Mouse (Mus musculus) right cerebral cortex, postnatal 4 days (tissue): ENCODE results near the gene 1700042G07Rik.

Experiments used
- DNase-seq: peaks from one replicate; pipeline ENCODE4 v3.0.0-alpha.2; 2022

Gene 1700042G07Rik

GRCm38 (mm10) chr4:116173072-116173471, at the start of gene 1700042G07Rik, which contains the start of gene Gm49337:
TSS of gene 1700042G07Rik (plus strand) at chr4:116173372.
TSS of gene Gm49337 (plus strand) at chr4:116173384.
- DNase-seq = no peak

- DNase-seq = peak; percentile 77
Observed at GRCm38 (mm10) chr4:116123602-116124519, 49.3 kb upstream of the 1700042G07Rik start, which contains the start of the genes Rad54l and Pomgnt1. TSS of gene Rad54l (minus strand) at chr4:116123690. TSS of gene Pomgnt1 (plus strand) at chr4:116123840.

DNA sequence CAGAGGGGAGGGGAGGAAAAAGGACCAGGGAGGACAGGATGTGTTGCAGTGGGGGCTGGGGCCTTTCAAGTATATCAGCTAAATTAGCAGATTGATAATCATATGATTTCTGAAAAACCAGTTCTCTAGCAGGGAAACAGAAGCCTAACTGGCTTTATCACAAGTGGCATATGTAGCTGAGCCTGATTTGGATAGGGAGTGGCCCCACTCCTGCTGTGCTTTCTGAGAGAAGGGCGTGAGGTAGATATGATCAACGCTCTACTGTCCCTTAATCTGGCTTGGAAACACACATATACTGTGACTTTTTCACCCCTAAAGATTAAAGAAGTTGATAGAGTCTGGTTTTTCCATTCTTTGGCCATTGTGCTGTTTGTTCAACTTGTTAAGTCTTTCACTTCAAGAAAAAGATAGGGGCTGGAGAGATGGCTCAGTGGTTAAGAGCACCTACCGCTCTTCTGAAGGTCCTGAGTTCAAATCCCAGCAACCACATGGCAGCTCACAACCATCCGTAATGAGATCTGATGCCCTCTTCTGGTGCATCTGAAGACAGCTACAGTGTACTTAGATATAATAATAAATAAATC, 47.3 kb upstream of the 1700042G07Rik start:
- no peak for DNase-seq

GRCm38 (mm10) chr4:116127956-116128355, 45.2 kb upstream of the 1700042G07Rik start:
- no peak for DNase-seq

DNA sequence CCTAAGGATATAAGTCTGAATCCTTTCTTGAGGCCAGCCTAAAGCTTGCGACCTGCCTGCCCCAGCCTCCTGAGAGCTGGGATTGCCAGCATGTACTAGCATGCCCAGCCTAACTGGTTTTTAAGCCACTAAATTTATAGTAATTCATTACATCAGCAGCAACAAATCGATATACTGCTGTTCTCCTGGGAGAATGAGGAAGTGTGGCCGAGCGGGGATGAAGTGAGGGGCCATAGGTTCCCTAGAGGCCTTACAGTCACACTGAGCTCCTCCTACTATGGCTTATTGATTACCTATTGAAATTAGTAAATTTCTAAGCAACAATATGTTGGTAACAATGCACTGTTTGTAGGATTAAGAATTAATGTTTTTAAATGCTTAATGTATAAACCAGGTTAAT, 40.0 kb upstream of the 1700042G07Rik start:
- DNase-seq = no peak

GRCm38 (mm10) chr4:116134990-116135389, 38.2 kb upstream of the 1700042G07Rik start:
- DNase-seq = no peak

DNA sequence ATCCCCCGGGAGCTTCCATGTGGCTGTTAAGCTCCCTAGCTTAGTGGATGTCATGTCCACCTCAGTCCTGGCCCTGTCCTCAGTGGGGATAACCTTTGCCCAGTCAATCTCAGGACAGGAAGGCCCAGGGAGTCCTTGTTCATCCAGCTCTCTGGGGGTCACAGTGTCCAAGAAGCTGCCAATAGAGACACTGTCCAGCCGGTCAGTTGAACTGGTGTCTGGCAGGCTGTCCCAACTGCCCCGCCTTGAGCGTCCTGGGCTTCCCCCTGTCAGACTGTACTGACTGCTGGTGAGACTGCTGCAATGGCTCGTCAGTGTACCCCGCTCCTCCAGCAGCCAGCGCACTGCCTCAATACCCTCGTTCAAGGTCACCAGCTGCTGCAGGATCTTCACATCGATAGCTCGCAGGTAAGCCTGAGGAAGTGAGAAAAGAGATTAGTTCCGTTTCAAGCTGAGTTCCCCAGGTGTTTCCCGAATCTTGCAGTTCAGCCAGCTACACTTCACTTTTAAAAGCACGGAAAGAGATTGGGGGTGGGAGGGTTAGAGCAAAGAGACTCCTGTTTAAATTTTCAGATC, 35.7 kb upstream of the 1700042G07Rik start:
- DNase-seq = no peak

GRCm38 (mm10) chr4:116140801-116141574, 32.2 kb upstream of the 1700042G07Rik start:
- DNase-seq = no peak

- peak; percentile 1 for DNase-seq
Observed at GRCm38 (mm10) chr4:116141736-116142135, 31.4 kb upstream of the 1700042G07Rik start.

GRCm38 (mm10) chr4:116142269-116142668, 30.9 kb upstream of the 1700042G07Rik start:
- DNase-seq = no peak

DNA sequence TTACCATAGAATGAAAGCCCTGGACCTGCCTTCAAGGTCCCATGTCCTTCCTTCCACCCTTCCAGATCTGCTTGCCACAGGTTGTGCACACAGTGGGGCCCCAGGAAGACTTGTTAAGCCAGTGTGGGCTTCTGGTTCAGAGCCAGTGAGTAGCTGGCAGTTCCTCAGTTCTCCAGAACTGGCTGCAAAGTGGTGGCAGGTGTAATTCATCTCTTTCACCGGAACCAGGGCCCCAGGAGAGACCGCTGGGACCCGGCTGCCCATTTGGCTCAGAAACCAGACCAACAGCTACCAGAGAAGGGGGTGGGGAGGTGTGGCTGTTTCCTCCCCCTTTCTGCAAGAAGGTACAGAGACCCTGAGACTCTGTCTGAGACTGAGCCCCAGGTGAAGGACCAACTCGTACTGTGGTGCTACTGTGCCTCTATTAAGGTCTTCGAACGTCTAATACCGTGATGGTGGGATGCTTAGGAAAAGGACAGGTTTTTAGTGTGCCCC, 29.8 kb upstream of the 1700042G07Rik start:
- DNase-seq = no peak

GRCm38 (mm10) chr4:116143891-116144717, 29.1 kb upstream of the 1700042G07Rik start:
- DNase-seq = peak; percentile 74

DNA sequence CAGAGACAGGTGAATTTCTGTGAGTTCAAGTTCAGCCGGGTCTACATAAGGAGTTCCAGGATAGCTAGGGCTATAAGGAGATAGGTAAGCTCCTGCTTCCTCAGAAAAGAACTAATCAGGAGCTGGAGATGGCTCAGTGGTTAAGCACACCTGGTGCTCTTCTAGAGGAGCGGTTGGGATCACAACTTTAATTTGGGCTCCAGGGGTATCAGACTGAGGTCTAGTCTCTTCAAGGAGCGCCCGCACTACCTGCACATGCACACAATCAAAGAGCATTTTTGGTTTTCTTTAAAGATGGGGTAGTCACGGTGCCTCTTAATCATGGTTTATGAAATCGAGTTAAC, 23.4 kb upstream of the 1700042G07Rik start:
- no peak for DNase-seq

GRCm38 (mm10) chr4:116150156-116150861, 22.9 kb upstream of the 1700042G07Rik start:
- peak; percentile 64 for DNase-seq

DNA sequence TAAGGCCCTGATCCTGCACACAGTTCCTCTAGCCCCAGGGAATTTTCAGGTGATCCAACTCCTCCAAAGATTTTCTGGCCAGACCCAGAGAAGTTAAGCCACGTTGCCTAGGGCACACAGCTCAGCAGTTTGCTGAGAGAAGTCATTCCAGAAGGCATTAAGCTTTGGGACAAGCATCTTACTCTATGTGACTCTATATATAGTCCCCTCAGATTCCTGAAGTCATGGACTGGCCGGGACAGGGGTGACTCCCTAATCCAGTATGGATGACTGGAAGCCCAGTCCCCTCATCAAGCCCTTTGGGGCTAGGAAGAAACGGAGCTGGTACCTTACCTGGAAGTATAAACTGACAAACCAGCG, 22.3 kb upstream of the 1700042G07Rik start:
- DNase-seq = no peak

DNA sequence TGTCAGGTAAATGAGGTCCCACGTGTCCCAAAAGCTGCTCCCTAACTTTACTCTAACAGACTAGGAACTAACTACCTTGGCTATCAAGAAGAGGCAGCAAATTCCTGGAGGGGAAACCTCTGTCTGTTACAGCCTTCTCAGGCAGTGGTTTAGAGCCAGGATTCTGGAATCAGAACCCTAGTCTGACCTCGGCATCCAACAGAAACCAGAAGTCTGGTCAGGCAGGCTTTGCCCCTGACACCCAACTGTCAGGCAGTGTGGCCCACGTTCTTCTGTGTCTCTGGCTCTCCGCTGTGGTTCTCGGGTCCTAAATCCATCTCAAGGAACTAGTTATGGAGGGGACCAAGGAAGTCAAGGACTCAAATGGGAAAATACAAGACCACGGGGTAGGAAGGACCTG, 21.9 kb upstream of the 1700042G07Rik start, which contains the start of gene Lurap1:
Gene Lurap1 (minus strand): TSS at position 101 of the 400 bp plus-strand sequence.
- DNase-seq = no peak

DNA sequence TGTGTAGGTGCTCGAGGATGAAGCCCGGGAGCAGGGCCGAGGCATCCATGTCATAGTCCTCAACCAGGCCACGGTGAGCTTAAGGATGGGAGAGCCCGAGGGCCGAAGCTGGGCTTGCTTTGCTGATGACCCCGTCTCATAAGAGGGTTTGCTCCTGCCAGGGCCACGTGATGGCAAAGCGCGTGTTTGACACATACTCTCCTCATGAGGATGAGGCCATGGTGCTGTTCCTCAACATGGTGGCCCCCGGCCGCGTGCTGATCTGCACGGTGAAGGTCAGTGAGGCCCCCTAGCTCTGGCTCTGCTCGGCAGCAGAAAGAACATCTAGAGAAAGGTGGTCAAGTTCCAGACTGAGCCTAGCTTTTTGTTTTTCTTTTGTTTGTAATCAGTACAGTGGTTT, 20.5 kb upstream of the 1700042G07Rik start:
- no peak for DNase-seq

DNA sequence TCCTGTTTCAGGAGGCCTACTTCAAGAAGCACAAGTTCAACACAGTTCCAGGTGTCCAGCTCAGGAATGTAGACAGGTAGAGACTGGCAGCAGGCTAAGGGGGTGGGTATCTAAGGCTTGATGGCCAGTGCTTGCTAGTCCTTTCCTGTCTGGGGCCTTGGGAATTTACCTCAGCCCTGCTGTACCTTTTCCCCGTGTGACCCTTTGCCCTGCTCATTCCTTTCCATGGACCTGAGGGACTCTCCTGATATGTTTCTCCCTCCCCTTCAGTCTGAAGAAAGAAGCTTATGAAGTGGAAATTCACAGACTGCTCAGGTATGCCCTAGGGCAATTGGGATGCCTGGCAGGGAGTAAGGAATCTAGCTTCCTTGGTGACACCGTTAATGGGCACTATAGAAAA, 15.3 kb upstream of the 1700042G07Rik start:
- DNase-seq = no peak

- DNase-seq = peak; percentile 56
Observed at GRCm38 (mm10) chr4:116159912-116160311, 13.3 kb upstream of the 1700042G07Rik start.

DNA sequence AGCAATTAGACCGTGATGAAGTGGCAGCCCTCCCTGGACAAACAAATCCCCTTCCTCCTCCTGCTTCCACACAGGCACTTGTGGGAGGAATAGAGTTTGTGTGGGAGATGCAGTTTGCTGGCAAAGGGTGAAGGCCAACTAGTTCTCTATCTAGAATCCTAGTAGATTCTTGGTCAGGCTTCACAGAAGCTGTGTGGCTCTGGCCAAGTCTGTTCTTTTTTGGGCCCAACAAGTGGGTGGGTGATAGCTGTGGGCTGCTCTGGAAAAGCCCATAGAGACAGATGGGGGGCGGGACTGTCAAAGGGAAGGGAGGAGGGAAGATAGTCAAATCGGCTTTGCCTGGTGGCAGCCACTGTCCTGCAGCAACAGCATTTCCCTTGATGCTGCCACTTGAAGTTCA, 12.4 kb upstream of the 1700042G07Rik start:
- DNase-seq = peak; percentile 27

DNA sequence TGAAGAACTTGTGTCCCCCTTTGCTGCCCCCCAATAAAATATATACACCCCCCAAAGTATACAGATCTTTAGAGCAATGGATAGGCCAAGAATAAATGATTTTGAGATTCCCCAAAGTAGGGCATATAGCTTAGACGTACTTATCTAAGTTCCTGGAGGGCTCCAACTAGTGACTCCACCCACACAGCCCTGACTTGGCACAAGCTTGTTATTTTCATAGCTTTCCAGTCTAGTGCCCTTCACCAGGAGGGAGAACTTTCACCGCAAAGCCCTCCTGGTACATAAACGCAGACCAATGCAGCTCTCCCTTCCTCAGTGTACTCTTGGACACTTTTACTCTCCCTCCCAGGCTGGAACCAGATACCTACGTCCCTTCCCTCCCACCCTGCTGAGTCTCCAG, 11.0 kb upstream of the 1700042G07Rik start:
- no peak for DNase-seq
